Mouse (Mus musculus) sigmoid colon, adult 10 weeks (tissue): ENCODE results near the gene Cdc42. TPM values are rescaled to one million over a fixed set of nuclear protein-coding genes. Genes with fewer than 3 reads are reported as not detected.

Source experiments
- polyA plus RNA-seq: library from polyadenylated mRNA; stranded (reverse); fragments of 350-450 nt; fragmentation: Illumina TruSeq; extraction: RNeasy Lipid Tissue Mini Kit (QIAGEN cat#74804); gene quantifications from one replicate; pipeline ENCODE4 v1.2.3, GENCODE M21; 2014; ENCODE audit warnings: low read depth, low replicate concordance

The Cdc42 gene
- 1,083 TPM for polyA plus RNA-seq

GRCm38 (mm10) chr4:137357517-137358254 is at the start of gene Cdc42:
Gene Cdc42 (minus strand): TSS chr4:137357720.

GRCm38 (mm10) chr4:137277166-137277513 is 80.4 kb downstream of the Cdc42 start, which contains the start of gene Wnt4:
Gene Wnt4 (plus strand): TSS chr4:137277489.

Other genes starting within 250 kb of the Cdc42 start
- 0.16 TPM for gene Wnt4, start 80.2 kb downstream of the Cdc42 start, polyA plus RNA-seq
- not detected for gene Cela3a, start 52.1 kb upstream of the Cdc42 start, polyA plus RNA-seq
- gene Cela3b, start 72.8 kb upstream of the Cdc42 start, polyA plus RNA-seq, result not detected
- not detected for gene 1700013G24Rik, start 95.6 kb upstream of the Cdc42 start, polyA plus RNA-seq
- gene Hspg2, start 111.0 kb upstream of the Cdc42 start, polyA plus RNA-seq, result 0.22 TPM
- not detected for gene Ldlrad2, start 216.8 kb upstream of the Cdc42 start, polyA plus RNA-seq
- 87.6 TPM for gene Usp48, start 236.0 kb upstream of the Cdc42 start, polyA plus RNA-seq